Mouse (Mus musculus): ENCODE results near the gene Far2.

Gene Far2

DNA sequence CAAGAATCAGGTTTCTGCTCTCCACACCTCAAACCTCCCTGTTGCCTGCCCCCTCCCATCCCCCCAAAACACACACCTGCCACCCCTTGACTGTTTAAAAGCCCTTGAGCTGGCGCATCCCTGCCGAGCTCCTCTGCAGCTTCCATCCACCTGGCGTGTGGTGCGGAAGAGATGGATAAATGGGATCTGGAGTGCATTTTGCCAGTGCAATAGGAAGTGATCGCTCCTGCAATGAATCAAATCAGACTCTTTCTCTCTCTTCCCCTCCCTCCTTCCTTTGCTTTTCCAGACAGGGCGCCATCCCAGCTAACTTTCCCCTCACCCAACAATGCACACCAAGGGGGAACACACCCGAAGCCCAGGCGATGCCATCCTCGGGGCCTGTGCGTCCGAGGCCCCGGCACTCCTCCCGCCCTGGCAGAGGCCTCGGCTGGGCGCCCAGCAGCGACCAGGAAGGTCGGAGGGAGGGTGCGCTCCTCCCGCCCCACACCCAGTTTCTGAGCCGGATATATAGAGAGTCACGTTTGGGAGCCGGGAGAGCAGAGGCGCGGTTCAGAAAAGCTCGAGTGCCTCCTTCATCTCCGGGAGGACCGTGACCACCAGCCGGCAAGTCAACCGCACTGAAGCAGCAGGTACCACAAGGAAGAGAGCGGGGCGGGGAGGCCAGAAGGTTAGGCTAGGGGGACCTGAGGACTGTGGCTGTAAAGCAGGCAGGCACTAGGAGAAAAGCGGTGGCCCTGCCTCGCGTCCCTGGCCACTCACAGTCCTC lies at the start of gene Far2:
Gene Far2 (plus strand): TSS at position 379 of the 769 bp plus-strand sequence.
- peak; percentile 55 for DNase-seq (ENCODE audit: low read depth, low spot score)

DNA sequence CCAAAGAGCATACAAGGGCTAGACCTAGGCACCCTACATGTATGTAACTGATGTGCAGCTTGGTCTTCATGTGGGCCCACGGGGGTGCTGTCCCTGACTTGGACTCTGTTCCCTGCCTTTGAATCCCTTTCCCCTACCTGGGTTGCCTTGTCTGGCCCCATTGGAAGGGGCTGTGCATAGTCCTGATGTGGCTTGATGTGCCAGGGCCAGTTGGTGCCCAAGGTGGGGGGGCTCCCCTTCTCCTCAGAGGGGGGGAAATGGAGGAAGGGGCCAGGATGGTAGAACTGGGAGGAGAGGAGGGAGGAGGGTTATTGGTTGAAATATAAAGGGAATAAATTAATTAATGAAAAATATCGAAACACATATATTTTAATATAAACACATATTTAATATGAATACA lies 46.6 kb upstream of the Far2 start:
- no peak for DNase-seq (ENCODE audit: low read depth, low spot score)

DNA sequence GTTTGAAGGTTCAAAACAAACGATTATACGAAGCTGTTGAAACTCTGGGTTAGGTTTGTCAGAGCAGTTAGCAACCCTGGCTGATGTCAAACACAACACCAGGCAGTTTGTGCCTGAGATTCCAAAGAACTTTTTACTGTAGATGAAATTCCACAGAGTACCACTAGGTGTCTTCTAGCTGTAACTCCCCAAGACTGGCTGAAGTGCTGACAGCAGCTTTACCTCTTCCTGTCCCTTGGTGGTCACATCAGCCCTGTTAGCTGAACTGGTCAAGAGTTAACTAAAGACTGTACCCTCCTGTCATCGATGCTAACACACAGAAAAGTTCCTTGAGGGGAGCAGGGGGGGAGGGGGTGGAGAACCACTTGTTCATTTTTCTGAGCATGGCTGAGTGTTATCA lies 46.0 kb upstream of the Far2 start:
- peak; percentile 49 for DNase-seq (ENCODE audit: low read depth, low spot score)

DNA sequence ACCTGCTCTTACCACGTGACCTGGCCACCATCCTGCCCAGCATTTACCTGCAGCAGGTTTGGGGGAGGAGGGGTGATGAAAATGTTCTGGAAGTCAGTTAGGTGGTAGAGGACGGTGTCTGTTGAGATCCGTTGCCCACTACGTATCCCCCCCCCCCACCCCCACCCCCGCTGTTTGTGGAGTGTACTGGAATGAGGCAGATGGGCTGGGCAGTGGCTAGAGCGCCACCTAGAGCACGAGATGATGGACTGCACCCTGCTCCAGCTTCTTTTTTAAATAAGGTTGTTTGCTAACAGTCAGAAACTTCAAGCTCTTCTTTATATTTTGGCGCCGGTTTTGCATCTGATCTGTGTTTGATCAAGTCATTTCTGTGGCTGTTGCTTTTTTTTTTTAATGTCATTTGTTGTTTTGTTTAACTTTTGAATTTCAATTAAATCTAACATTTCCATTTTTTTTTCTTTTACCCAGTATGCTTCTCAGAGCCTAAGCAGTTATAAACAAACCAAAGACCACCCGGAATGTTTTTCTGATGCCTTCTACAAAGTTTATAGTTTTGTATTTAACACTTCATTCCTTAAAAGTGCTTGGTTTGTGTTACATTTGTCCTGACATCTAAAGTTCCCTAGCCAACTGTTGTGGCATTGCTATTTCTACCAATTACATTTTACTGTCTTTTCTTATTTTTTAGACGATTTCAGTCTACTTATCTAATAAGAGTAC lies 40.8 kb upstream of the Far2 start:
- DNase-seq (ENCODE audit: low read depth, low spot score): no peak

DNA sequence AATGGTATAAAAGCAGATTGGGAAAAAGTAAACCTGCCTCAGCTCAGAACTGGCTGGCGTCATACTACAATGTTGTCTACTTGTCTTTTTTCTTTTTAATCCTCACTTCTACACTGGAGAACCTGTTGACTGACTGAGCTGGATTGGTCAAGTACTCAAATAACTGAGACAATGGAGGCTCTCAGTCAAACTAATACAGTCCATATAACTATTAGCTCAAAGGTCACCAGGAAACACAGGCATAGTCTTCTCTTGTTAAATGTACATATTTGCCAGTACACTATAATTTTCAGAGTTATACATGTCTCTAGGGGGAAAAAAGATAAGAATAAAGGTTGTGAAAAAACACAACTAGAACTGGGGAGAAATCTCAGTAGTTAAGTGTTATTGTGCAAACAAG lies 6.3 kb upstream of the Far2 start:
- no peak for DNase-seq (ENCODE audit: low read depth, low spot score)

DNA sequence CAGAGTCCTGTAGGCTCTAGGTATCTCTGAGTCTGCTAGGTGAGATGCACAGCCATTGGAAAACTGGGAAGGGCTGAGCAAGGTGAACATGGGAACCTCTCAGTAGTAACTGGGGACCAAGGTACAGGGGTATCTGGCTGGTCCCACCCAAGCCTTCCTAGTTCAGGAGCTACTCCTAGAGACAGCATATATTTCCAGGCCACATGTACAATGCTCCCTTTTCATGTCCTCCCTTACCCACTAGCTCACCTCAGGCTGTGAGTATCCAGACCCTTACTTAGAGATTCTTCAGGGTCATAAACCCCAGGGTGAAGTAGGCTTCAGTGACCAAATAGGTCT lies 560 bp downstream of the Far2 start:
- no peak for DNase-seq (ENCODE audit: low read depth, low spot score)

DNA sequence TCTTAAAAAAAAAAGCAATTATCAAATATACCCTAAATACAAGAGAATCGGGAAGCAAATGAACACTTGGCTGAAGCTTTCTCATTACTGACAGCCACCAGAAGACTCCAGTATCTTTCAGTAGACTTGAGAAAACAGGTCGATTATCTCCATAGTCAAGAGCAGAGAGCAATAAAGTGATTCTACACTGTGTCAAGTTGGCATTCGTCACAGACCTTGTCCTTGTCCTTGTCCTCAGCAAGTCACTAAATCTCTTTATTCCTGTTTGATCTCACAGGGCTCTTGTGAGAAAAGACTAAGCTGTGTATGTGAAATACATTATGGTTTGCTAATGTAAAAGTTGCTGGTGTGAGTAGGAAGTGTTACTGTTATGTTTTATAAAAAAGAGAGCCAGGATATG lies 16.1 kb downstream of the Far2 start:
- no peak for DNase-seq (ENCODE audit: low read depth, low spot score)

DNA sequence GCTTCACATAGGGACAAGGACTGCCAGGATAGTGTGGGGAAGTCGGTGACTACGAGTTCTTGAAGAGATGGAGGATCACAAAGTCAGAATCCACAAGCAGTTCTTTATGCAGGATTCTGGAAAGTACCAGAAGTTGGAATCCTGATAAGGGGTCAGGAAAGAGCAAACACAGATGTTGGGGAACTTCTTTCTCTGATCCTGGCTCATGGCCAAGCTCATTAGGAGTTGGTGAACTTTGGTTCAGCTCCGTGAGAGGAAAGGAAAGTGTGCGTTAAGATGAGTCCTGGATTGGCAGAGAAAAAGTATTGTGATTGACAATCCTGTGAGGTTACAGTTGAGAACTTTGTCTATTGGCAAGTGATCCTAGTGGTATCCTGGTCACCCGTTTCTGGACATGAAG lies 19.2 kb downstream of the Far2 start:
- no peak for DNase-seq (ENCODE audit: low read depth, low spot score)

DNA sequence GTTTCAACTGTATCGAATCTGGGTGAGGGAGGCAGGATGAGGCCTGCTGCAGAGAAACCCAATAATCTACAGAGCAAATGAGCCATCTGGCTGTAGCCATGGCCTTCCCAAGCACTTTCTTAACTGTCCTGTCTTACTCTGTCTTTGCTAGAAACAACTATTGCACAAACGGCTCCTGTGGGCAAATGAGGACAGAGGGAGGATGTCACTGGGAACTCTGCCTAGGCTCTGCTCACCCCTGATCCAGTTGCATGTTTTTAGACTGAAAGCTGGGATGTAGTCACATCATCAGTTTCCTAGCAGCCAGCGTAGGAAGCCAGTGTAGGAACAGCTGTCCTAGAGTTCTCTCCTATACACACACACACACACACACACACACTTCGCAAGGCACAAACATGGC lies 21.7 kb downstream of the Far2 start:
- DNase-seq (ENCODE audit: low read depth, low spot score): no peak

DNA sequence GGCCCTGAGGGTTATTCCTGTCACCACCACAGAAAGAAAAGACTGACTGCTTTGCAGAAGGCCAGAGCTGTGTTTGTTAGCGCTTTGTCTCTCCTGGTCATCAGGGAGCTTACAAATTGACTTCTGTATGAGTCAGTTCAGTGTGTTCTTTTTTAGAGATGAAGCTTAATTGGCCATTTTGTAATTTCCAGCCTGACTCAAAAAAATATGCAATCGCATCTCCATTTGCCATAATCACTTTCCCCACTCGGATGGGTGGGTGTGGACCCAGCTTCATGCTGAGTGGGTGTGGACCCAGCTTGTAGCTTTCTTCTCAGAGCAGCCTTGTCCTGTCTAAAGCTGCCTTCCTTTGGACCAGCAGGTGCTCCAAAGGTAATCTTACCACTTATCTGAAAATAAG lies 26.5 kb downstream of the Far2 start:
- peak; percentile 52 for DNase-seq (ENCODE audit: low read depth, low spot score)

DNA sequence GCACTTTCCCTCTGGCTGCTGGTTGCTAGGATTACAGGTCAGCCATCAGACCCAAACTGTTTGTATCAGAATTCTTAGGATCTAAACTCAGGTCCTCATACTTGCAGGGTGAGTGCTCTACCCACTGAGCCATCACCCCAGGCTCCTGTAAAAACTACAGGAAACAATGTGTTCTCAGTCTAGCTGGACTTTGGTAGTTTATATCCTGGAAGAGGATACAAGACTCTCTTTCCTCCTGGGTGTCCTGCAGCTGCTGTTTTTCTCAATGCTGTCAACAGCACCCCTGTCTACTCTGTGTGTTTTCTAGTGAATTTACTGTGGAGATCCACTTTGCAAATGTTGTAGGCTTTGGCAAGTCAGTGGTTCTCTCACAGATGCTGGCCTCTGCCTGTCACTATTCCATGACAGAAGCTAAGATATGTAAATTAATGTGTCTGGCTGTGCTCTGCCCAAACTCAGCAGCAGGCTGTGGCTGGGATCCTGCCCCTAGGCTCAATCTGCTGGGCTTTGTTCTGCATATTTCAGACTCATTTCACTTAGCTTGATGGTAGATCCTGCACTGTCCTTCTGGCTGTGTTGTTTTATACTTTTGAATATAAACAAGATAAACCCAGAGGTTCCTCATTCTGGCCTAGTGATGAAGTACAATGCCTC lies 27.3 kb downstream of the Far2 start:
- no peak for DNase-seq (ENCODE audit: low read depth, low spot score)

DNA sequence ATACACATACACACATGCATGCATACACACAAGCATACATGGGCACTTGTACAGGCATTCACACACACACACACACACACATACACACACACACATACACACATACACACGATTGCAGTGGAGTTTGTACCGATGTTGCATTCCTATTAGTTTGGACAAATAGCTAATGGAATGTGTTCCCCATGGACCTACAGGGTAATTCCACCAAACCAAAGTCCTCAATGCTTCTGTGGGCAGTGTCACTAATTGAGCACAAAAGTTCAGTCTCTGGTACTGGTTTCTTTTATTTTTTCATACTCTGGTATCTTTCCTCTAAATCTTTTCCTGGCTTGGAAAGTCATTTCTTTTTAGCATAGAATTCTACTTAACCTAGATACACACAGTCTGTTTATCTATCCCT lies 36.8 kb downstream of the Far2 start:
- no peak for DNase-seq (ENCODE audit: low read depth, low spot score)

DNA sequence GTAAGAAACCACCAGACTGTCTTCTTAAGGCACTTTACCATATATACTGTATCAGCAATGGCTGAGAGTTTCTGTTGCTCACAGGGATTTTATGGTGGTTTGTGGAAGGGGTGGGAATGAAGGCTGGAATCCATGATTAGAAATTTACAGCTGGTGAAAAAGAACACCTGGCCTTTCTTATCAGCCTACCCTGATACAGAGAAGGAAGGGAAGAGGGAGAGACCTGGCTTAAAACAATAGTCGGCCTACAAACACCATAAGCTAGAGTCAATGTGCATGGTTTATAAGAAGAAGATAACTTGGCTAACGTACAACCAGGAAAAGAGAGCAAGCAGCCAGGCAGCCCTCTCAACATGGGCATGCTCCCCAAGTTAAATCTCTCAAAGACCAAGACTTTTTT lies 37.3 kb downstream of the Far2 start:
- no peak for DNase-seq (ENCODE audit: low read depth, low spot score)

DNA sequence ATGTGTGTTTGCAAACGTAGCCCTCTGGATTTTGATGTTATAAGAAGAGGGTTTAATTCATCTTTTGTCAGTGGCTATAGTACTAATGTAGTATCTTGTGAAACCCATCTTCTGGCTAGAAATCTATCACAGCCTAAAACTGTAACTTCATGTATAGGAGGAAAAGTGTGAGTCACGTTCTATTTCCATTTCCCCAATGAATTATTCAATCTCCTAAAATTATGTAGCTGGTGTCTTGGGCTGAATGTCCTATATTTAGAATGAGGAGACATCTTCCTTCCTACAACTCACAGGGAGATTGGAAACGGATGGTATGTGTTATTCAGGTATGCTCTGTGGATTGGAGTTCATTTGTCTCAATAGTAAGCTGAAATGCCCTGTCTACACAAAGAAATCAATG lies 50.0 kb downstream of the Far2 start:
- peak; percentile 67 for DNase-seq (ENCODE audit: low read depth, low spot score)

DNA sequence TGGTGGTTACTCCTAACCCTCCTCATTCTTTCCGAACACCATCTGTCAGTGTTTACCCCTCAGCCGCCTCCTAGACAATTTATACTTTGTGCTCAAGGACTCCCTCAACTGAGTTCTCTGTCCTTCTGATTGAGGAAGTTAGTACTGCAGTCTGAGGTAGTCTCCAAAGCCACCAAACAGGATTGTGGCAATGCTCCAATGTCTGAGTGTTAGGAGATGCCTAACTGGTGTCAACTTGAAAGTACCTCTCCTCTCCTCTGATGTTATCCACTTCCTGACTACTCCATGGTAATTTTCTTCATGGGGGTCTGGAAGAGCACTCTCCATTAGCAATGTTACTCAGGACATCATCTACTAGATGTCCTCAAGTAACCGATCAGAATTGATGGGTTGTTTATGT lies 54.9 kb downstream of the Far2 start:
- no peak for DNase-seq (ENCODE audit: low read depth, low spot score)

DNA sequence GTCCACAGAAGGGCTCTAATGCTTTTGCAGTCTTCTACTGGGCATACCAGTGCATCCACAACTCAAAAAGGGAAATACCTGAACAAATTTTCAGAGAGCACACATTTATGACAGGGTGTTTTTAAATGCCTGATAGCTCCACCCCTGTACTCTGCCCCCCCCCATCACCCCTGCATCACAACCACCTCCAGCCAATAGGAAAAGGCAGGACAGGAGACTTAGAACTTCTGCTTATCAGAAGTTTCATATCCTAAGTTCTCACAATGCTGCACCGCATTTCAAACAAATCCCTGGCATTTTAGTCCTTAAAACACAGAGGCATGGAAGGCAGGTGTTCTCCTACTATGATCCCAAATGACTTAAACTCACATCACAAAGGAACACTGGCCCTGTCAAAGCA lies 55.4 kb downstream of the Far2 start:
- no peak for DNase-seq (ENCODE audit: low read depth, low spot score)

DNA sequence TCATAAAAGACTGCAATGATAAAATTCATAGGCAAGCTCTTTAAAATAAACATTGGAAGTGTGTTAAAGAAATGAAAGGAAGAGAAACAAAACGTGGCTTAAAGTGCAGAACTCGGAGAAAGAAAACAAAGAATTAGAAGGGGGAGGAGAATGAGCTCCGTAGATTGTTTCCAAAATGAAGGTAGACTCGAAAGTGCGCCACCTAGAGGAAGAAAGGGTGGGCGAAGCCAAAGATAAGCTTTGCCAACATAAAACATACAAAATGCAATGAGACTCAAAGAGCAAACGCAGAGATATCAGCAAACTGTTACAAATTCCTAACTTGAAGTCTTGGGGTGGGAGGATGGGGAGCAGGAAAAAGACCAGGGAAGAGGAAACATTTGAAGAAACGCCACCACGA lies 57.2 kb downstream of the Far2 start:
- peak; percentile 15 for DNase-seq (ENCODE audit: low read depth, low spot score)

DNA sequence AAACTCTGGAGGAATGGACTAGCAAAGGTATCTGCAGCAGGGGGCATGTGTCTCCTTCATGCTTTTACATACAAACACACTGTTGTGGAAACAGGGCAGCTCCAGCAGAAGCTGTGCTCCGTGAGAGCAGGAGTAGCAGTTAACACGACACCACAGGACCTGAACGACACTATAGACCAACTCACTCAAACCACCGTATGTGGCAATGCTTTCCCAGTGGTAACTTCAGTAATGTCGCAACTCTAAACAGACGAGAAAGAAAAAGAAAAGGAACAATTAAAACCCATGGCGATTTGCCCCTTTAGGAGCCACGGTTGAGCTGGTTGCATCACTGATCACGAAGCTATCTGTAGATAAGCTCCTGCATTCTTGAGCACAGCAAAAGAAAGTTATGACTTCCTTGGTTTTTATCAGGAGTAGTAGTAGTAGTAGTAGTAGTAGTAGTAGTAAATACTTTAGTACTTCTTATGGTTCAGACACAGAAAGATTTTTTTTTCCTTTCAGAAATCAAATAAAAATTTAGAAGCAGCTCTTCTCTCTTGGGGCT lies 58.7 kb downstream of the Far2 start:
- DNase-seq (ENCODE audit: low read depth, low spot score): no peak

DNA sequence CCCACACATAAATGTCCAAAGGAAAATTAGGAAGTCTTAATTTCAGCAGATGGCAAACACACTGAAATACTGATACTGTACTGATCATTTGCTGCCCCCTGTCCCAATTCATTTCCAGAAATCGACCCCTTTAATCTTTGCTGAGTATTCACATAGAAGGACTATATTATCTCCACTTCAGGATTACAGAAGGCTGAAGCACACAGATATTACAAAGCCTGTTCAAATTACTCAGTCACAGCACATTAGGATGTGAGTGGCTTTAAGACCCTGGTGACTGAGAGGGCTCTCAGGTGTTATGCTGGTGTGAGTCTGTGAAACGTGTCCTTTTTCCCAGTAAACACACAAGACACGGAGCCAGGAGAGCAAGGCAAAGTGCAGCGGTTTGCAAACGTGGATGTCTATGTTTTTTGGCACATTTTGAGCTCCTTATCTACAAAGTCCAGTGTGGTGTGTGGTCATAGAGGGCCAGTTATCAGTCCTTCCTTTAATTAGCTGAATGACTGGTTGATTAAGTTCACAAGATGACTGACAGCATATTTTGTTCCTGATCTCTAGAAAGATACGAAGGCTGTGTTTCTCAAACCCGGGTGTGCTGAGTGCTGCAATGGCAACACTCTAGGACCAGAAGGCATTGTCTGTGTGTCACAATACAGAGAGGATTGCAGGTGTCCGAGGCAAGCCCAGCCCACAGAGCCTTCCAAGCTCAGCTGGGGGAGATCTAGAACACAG lies 61.8 kb downstream of the Far2 start:
- DNase-seq (ENCODE audit: low read depth, low spot score): no peak

DNA sequence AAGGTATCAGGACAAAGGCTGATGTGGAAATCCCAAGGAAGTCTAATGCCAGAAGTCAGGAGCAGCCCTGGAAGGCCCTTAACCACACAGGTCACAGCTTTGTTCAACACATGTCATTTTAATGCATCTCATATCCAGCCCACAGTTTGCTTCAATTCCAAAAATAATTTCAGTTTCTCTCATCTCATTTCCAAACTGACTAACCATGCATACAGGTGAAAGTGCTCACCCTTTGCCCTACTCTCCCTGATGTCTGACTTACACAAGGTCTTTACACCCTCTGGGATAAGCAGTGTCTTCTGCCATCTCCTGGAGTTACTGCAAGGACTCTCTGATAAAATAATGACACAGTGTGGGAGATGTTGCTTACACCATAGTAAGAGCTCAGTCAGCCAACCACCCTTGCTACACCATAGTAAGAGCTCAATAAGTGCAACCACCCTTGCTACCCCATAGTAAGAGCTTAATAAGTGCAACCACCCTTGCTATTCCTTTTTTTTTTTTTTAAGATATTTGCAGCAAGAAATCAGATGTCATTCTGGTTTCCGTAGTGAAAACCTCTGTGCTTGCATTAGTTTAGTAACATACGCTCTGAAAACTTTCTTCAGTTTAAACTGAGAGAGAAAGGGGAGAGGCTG lies 64.1 kb downstream of the Far2 start:
- DNase-seq (ENCODE audit: low read depth, low spot score): no peak

DNA sequence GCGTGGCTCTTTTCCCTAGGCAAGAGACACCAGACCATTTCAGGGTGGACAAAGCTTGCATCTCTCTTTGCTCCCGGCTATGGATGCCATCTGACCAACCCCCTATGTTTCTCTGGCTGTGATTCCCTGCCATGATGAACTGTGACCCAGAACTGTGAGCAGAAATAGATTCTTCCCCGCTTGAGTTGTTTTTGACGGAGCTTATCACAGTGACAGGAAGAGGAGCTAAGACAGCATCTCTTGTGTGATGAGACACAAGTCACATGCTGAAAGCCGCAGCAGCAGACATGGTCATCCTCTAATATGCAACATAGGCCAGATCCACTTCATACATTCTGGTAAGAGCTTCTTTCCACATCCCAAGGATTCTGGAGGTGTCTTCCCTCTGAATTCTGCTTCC lies 69.3 kb downstream of the Far2 start:
- no peak for DNase-seq (ENCODE audit: low read depth, low spot score)

DNA sequence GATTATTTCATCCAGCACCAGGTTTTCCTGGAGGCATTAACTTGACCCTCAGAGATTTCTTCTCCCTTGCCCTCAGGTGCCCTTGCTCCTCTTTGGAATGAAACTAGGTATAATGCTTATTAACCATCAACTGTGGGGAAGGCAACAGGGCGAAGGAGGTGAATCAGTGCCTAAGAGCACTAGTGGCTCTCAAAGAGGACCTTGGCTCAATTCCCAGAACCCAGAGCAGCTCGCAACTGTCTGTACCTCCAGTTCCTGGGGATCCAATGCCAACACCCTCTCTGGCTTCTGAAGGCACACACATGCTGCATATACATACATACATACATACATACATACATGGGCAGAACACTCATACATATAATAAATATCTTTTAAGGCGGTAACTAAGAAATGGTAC lies 69.8 kb downstream of the Far2 start:
- no peak for DNase-seq (ENCODE audit: low read depth, low spot score)
